Mouse (Mus musculus): ENCODE measurements around the gene Boll. TPM values are rescaled to one million over a fixed set of nuclear protein-coding genes. Genes with fewer than 3 reads are reported as not detected.
"Not testable (repeated sequence)": the region's sequence is repeated elsewhere in the genome, so short reads cannot be mapped to it uniquely, and the experiment has no call there.

Boll gene
- polyA plus RNA-seq, 1 experiment from 2014 or later = 0.72 TPM

DNA sequence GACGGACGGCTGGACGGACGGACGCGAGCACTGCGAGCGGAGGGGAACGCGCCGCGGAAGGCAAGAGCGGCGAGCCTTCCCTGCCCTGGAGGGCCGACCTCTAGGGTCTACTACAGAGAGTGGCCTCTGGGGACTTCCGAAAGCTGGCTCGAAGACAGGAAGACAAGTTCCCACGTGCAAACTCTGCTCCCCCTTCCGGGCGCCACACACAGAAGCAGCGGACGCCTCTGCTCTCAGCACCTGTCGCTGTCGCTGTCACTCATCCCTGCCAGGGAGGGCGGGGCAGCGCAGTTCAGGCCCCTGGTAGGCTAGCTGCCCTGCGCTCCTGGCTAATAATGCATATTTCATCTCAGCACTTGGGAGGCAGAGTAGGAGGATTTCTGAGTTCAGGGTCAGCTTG, 317 bp upstream of the Boll start:
- no peaks in the 10 kb centered on the region for H3K36me3 ChIP-seq

DNA sequence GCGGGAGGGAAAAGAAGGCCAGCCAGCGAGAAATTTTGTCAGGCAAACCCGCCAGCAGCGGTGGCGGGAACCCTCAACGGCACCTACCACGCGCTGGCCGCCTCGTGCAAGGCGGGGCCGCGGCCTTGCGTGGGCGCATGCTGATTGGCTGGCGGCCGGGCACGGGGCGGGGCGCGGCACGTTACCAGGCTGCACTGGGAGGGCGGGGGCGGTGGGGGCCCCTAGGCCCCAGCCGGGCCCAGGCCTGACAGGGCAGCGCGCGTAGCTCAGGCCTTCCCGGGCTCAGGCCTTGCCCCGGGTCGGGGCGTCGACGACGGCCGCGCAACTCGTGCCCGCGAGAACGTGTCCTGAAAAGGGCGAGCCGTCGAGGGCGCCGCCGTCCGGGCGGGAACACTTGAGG, 635 bp downstream of the Boll start:
- H3K9me3 ChIP-seq = no peaks in the 10 kb centered on the region; the same call in 1 of the 2 replicates
- H3K36me3 ChIP-seq = no peaks in the 10 kb centered on the region
- DNase-seq (ENCODE audit: low spot score) = no peak
- H3K27ac ChIP-seq = peak overlapping the region; percentile 37; the same call in 1 of the 2 replicates
- WGBS = 39% methylated on average over 49 of the region's 49 CpGs
- peaks cover 14% of the 10 kb centered on the region for H3K4me1 ChIP-seq
- peaks cover 32% of the 10 kb centered on the region for H3K27me3 ChIP-seq (ENCODE audit: insufficient read depth, poor library complexity, severe bottlenecking)
- H3K4me3 ChIP-seq = peak overlapping the region; percentile 65

More for the DNA sequence above, 317 bp upstream of the Boll start:
- 3% methylated on average over 27 of the region's 27 CpGs for whole genome bisulfite sequencing
- peak; percentile 76 for DNase-seq (ENCODE audit: low spot score)
- Histone ChIP-seq H3K27ac (peak overlapping the region; percentile 37), H3K27me3 (ENCODE audit: insufficient read depth, poor library complexity, severe bottlenecking) (peaks cover 32% of the 10 kb centered on the region), H3K4me1 (peaks cover 14% of the 10 kb centered on the region), H3K4me3 (peak overlapping the region; percentile 65), H3K9me3 (no peaks in the 10 kb centered on the region; the same call in 1 of the 2 replicates)

- not testable (repeated sequence) for H3K4me1 ChIP-seq; DNase-seq (ENCODE audit: low spot score); H3K36me3 ChIP-seq; H3K27me3 ChIP-seq (ENCODE audit: insufficient read depth, poor library complexity, severe bottlenecking); H3K27ac ChIP-seq; H3K9me3 ChIP-seq; H3K4me3 ChIP-seq
- 57% methylated on average over 2 of the region's 2 CpGs for WGBS
These were observed 11.4 kb downstream of the Boll start for GRCm38 (mm10) chr1:55351914-55352313.

- not testable (repeated sequence) for H3K27me3 ChIP-seq (ENCODE audit: insufficient read depth, poor library complexity, severe bottlenecking); H3K27ac ChIP-seq; H3K4me1 ChIP-seq; H3K4me3 ChIP-seq; DNase-seq (ENCODE audit: low spot score); H3K9me3 ChIP-seq; H3K36me3 ChIP-seq
- 77% methylated on average over 5 of the region's 5 CpGs for WGBS
These were observed 37.8 kb downstream of the Boll start for GRCm38 (mm10) chr1:55325496-55325895.

DNA sequence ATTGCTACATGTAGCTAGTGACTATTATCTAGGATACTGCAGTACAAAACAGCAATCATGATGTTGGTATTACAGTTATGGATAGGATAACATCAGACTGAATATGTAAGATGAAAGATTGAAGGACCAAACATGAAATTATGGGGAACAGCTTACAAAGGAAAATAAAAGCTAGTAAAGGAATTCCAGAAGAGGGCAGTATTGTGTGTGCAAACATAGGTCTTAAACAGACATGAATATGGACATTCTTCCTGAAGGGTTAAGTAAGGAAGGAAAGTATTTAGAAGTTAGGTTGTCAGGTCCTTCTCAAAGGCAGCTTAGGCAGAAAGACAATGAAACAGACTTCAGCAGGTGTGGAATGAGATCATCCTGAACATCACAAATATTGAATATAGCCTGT, 62.2 kb downstream of the Boll start:
- no peaks in the 10 kb centered on the region for H3K27me3 ChIP-seq (ENCODE audit: insufficient read depth, poor library complexity, severe bottlenecking)
- no peak overlapping the region for H3K4me3 ChIP-seq
- no peak for DNase-seq (ENCODE audit: low spot score)
- peaks cover 2% of the 10 kb centered on the region; the same call in 1 of the 2 replicates for H3K4me1 ChIP-seq
- no peaks in the 10 kb centered on the region for H3K9me3 ChIP-seq
- H3K36me3 ChIP-seq = no peaks in the 10 kb centered on the region
- H3K27ac ChIP-seq = no peak overlapping the region

DNA sequence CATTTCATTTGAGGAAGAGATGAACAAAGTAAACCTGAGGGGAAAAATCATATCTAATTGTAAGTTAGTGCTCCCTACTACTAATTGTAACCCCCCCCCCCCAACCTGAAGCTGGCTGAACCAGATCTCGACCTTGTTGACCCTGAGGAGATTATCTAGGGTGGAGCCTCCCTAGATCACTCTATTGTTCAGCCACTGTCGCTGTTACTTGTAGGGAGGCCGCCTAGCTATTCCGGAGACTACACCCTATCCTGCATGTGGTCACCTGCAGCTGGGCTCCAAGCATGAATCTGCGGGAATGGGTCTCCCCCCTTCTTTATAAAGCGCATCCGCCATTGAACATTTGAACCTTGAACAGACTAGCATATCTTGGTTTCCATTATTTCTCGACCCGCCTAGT, 84.2 kb downstream of the Boll start:
- H3K4me1 ChIP-seq = no peaks in the 10 kb centered on the region
- no peak for DNase-seq (ENCODE audit: low spot score)
- H3K27ac ChIP-seq = no peak overlapping the region
- H3K27me3 ChIP-seq (ENCODE audit: insufficient read depth, poor library complexity, severe bottlenecking) = no peaks in the 10 kb centered on the region
- 69% methylated on average over 9 of the region's 9 CpGs for WGBS
- no peaks in the 10 kb centered on the region for H3K9me3 ChIP-seq
- H3K36me3 ChIP-seq = no peaks in the 10 kb centered on the region
- H3K4me3 ChIP-seq = no peak overlapping the region

DNA sequence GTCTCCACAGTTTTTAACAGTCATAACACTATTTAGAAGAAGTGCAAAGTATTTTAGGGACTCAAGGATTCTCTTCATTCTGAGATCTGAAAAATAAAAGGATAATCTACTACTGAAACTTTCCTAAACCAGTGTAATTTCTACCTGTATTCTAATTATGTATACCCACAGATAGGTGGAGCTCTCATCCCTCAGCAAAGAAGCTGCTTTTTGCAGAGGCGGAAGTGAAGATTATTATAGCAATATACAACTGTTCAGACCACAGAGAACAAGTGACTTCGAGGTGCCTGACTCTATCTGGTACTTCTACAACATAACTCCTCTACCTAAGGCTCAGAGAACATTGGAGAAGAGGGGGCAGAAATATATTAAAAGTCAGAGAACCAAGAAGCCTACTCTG, 97.8 kb downstream of the Boll start:
- WGBS = 59% methylated on average over 2 of the region's 2 CpGs
- Histone ChIP-seq H3K36me3 (no peaks in the 10 kb centered on the region), H3K27ac (no peak overlapping the region), H3K4me1 (peaks cover 8% of the 10 kb centered on the region; the same call in 1 of the 2 replicates), H3K27me3 (ENCODE audit: insufficient read depth, poor library complexity, severe bottlenecking) (no peaks in the 10 kb centered on the region), H3K9me3 (no peaks in the 10 kb centered on the region), H3K4me3 (no peak overlapping the region)
- DNase-seq (ENCODE audit: low spot score) = no peak

DNA sequence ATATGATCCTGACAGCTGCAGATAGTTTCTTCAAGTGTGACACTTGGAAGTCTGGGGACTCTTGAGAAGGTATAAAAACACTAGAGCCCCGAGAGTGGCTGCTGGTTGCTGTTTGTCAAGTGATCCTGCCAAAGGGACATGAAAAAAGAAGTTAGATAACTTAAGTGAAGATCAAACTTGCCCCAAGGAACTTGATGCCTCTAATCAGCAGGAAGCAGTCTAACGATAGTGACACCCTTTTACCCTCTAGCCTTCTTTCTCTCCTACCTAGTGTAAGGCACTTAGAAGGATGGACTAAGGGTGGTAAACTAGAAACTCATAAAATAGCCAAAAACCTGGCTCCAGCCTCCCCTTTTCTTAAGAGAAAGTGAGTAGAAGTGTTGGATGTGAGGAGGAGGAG, 98.9 kb downstream of the Boll start:
- H3K36me3 ChIP-seq = no peaks in the 10 kb centered on the region
- no peak overlapping the region for H3K4me3 ChIP-seq
- no peaks in the 10 kb centered on the region for H3K9me3 ChIP-seq
- no peak for DNase-seq (ENCODE audit: low spot score)
- H3K4me1 ChIP-seq = peaks cover 8% of the 10 kb centered on the region; the same call in 1 of the 2 replicates
- 14% methylated on average over 2 of the region's 2 CpGs for WGBS
- H3K27me3 ChIP-seq (ENCODE audit: insufficient read depth, poor library complexity, severe bottlenecking) = no peaks in the 10 kb centered on the region
- no peak overlapping the region for H3K27ac ChIP-seq

GRCm38 (mm10) chr1:55246374-55246773, 116.9 kb downstream of the Boll start:
- H3K27me3 ChIP-seq (ENCODE audit: insufficient read depth, poor library complexity, severe bottlenecking) = no peaks in the 10 kb centered on the region
- H3K36me3 ChIP-seq = no peaks in the 10 kb centered on the region
- H3K4me3 ChIP-seq = no peak overlapping the region
- no peak overlapping the region for H3K27ac ChIP-seq
- no peak for DNase-seq (ENCODE audit: low spot score)
- H3K9me3 ChIP-seq = no peaks in the 10 kb centered on the region
- H3K4me1 ChIP-seq = no peaks in the 10 kb centered on the region
- 82% methylated on average over 2 of the region's 2 CpGs for WGBS

DNA sequence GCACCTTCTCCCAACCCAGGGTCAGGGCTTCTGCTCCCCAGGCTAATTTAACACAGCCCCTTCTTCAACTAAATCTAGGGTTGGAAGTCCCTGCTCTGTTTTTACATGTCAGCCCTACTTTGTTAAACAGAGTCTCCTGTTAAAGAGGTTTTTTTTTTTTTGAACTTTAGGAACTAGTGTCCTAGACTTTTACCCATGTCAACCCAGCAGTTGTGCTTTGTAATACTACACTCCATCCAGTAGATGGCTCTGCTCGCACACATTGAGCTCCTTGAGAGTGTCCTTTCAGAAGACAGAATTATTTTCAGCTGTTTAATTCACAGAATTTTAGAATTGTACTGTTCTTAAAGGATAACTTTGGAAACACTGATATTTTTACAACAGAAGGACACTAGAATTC, 124.0 kb downstream of the Boll start:
- peaks cover 18% of the 10 kb centered on the region for H3K4me1 ChIP-seq
- no peaks in the 10 kb centered on the region for H3K27me3 ChIP-seq (ENCODE audit: insufficient read depth, poor library complexity, severe bottlenecking)
- WGBS = 0% methylated on average over 1 of the region's 1 CpGs
- no peak overlapping the region for H3K27ac ChIP-seq
- no peak for DNase-seq (ENCODE audit: low spot score)
- H3K36me3 ChIP-seq = no peaks in the 10 kb centered on the region
- peak overlapping the region; percentile 93 for H3K4me3 ChIP-seq
- no peaks in the 10 kb centered on the region for H3K9me3 ChIP-seq

- DNase-seq (ENCODE audit: low spot score) = no peak
- Histone ChIP-seq H3K27me3 (ENCODE audit: insufficient read depth, poor library complexity, severe bottlenecking) (no peaks in the 10 kb centered on the region), H3K4me1 (peaks cover 18% of the 10 kb centered on the region), H3K4me3 (peak overlapping the region; percentile 93), H3K27ac (peak overlapping the region; percentile 87; the same call in 1 of the 2 replicates), H3K36me3 (no peaks in the 10 kb centered on the region), H3K9me3 (no peaks in the 10 kb centered on the region)
- WGBS = 45% methylated on average over 13 of the region's 13 CpGs
These were observed 124.8 kb downstream of the Boll start for GRCm38 (mm10) chr1:55238496-55238895.

- Histone ChIP-seq H3K27ac (peak overlapping the region; percentile 87), H3K9me3 (no peaks in the 10 kb centered on the region), H3K4me1 (peaks cover 18% of the 10 kb centered on the region), H3K27me3 (ENCODE audit: insufficient read depth, poor library complexity, severe bottlenecking) (no peaks in the 10 kb centered on the region), H3K4me3 (peak overlapping the region; percentile 93), H3K36me3 (no peaks in the 10 kb centered on the region)
- under 1% methylated on average over 23 of the region's 23 CpGs for WGBS
- DNase-seq (ENCODE audit: low spot score) = peak; percentile 79
These were observed 125.6 kb downstream of the Boll start for GRCm38 (mm10) chr1:55237643-55238161.

- H3K4me3 ChIP-seq = peak within 1 kb of the TSS; percentile 93
- DNase-seq (ENCODE audit: low spot score) = peak; percentile 98
- no peaks in the 10 kb centered on the region for H3K9me3 ChIP-seq
- no peaks in the 10 kb centered on the region for H3K27me3 ChIP-seq (ENCODE audit: insufficient read depth, poor library complexity, severe bottlenecking)
- H3K4me1 ChIP-seq = peaks cover 18% of the 10 kb centered on the region
- no peaks in the 10 kb centered on the region for H3K36me3 ChIP-seq
- under 1% methylated on average over 82 of the region's 82 CpGs for WGBS
- peak within 1 kb of the TSS; percentile 87 for H3K27ac ChIP-seq
These were observed 126.2 kb downstream of the Boll start, which contains the start of gene Mars2 for GRCm38 (mm10) chr1:55236890-55237642. Mars2 (plus strand) TSS chr1:55237177.

Data from heart, embryonic 10.5 days (tissue).